Mouse (Mus musculus): ENCODE data around the gene Csf1.
A peak's percentile ranks its signal among the peaks of the same experiment; 100 is the strongest.
"Not testable (repeated sequence)": the region's sequence is repeated elsewhere in the genome, so short reads cannot be mapped to it uniquely, and the experiment has no call there.

Gene Csf1

DNA sequence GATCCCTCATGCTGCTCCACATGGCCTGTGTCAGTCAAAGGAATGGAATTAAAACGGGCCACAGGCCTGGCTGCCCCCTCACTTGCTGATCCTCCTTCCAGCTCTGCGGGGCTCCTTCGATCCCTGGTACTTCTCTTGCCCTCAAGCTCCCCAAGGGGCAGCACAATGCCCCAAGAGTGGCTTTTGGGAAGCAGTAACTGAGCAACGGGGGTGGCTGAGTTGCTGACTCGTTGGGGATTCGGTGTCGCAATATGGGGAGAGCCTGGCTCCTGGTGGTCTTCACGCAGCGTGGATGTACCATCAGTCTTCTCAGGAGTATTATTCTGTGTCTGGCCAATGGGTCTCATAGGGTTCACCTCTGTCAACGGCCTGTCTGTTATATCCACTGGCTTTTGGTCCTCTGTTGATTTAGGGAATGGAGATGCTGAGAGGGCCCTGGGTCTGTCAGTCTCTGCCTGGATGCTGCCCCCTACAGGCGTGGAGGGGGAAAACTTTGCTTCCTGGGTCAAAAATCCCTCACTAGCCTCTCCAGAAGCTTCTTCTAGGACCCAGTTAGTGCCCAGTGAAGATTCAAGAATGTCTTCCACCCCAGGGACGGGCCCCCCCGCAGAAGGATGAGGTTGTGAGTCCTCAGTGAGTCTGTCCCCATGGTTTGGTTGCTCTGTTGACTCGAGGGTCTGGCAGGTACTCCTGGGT, 11.9 kb downstream of the Csf1 start:
- ATAC-seq (ENCODE audit: low TSS enrichment), result no peak

GRCm38 (mm10) chr3:107746026-107746425, 14.2 kb downstream of the Csf1 start:
- ATAC-seq (ENCODE audit: low TSS enrichment), result no peak

DNA sequence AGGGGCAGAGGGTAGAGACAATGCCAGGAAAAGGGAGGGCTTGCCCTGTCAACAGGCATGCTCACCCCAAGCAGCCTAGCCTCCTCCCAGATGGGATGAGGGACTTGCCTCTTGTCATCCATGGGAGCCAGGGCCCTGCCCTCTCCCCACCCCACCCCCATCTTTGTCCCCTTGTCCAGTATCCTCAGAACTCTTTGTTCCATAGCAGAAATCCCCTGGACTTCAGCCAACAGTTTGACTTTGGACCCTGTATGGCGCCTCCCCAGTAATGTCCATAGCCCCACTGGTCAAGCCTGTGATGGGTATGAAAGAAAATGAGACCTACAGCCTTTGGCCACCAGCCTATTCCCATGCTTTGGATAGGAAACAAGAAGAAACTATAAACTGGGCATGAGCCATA, 16.6 kb downstream of the Csf1 start:
- ATAC-seq (ENCODE audit: low TSS enrichment), result no peak

DNA sequence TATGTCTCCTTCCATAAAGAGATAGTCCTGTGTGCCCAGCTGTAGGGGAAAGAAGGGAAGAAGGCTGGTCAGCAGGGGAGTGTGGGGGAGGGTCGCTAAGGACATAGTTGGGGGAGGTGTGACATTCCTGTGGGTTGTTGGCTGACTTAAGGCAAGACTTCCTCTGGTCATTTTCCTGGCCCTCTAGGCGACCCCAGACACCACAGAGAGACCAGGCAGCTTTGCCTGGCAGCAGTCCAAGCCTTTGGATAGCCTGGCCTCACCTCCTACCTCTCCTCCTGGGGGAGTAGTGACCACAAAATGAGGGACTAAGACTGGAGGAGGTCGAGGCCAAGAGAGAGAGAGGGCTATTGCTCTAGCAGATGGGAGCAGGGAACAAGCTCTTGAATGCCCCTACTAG, 17.2 kb downstream of the Csf1 start:
- ATAC-seq (ENCODE audit: low TSS enrichment), result no peak

GRCm38 (mm10) chr3:107742071-107742710, 18.1 kb downstream of the Csf1 start:
- no peak for ATAC-seq (ENCODE audit: low TSS enrichment)

DNA sequence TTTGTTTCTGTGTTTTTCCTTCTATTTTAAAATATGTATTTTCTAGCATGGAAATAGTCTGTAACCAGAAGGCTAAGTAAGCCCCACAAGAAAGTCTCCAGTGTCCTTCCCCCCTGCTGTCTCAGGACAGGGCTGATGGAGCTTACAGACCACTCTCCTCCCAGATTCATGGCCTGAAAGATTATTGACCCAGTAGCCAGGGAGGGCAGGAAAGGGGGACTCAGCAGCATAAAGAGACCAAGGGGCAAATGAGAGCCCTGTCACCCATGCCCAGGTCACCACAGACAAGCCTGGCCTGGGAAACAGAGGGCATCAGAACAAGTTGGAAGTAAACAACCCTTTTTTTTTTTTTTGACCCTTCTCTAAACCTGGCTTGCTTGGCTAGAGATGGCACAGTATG, 18.9 kb downstream of the Csf1 start:
- ATAC-seq (ENCODE audit: low TSS enrichment), result no peak

- ATAC-seq (ENCODE audit: low TSS enrichment), result 0 out of 2 replicates have a peak, but pooled peaks have one; percentile 8
These were observed 19.6 kb downstream of the Csf1 start for GRCm38 (mm10) chr3:107740578-107741207.

GRCm38 (mm10) chr3:107739966-107740365, 20.3 kb downstream of the Csf1 start:
- ATAC-seq (ENCODE audit: low TSS enrichment), result 0 out of 2 replicates have a peak, but pooled peaks have one; percentile 13

DNA sequence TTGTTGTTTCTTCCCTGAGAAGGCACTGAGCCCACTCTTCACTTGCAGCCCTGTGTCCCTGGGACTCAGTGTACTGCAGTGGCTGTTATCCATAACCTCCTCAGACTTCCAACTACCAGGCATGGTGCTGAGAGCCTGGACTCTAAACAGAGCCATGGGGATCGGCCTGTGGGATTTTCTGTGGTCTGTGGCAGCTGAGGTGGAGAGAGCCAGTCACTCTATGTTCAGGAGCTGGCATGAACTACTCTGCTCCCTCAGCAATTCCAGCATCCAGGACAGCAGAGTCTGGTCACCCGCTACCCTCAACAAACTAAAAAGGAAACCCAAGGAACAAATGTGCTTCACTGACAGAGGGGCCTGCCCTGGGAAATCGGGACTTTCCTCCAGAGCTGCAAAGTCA, 20.8 kb downstream of the Csf1 start:
- ATAC-seq (ENCODE audit: low TSS enrichment), result no peak

DNA sequence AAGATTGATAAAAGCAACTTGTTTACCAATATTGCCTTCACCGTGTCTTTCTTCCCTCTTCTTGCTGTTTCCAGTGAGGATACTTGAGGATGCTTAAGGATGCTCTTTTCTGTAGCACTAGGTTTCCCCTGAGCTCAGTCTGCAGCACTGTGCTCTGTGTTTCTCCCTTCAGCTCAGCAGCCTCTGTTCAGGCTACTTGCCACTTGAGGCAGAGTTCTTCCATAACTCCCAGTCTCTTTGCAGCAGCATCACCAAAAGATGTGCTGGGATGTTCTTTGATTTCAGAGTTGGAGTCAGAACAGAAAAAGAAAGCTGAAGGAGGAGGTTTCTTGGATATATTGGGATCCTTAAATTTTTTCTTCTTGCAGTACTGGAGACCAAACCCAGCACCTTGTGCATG, 21.6 kb downstream of the Csf1 start:
- ATAC-seq (ENCODE audit: low TSS enrichment), result peak; percentile 92

DNA sequence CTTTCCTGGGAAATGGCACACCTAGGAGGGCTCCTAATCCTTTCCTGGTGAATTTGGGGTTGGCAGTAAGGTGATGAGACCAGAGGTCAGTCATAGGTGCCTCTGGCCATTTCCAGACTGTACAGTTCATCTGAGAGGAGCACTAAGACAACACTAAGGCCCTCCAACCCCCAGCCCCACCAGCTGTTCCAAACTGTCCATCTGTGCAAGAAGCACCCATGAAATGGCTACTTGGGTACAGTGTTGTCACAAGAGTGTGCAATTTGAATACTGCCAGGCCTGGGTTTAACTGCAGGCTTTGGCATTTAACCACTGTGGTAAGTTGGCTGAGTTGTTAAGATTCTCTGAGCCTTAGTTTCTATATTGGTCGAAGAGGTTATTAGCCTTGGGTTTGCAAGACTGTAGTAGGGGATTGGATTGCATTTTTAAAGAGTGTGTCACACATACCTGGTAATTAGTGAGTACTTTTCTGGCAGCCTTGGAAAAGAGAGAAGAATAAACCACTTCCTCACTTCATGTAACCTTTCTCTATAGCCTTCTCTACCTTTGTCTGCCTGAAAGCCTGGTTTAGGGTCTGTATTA, 22.6 kb downstream of the Csf1 start:
- ATAC-seq (ENCODE audit: low TSS enrichment), result no peak

DNA sequence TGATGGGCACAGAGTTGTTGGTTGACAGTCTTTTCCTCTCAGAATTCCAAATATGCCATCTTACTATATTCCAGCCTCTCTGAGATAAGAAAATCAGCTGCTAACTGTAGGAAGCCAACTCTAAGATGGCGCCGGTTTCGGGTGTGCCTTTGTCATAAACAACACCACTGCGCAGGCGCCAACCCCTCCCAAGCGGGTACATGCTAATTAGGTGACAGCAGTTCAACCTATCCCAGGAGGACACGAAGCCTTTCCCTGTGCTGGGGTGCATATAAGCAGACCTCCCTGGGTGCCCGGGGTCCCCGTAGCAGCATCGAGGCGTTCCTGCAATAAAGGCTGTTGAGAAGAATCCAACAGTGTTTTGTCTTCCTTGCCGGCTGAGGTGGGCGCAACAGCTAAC, 24.6 kb downstream of the Csf1 start:
- not testable (repeated sequence) for ATAC-seq (ENCODE audit: low TSS enrichment)

DNA sequence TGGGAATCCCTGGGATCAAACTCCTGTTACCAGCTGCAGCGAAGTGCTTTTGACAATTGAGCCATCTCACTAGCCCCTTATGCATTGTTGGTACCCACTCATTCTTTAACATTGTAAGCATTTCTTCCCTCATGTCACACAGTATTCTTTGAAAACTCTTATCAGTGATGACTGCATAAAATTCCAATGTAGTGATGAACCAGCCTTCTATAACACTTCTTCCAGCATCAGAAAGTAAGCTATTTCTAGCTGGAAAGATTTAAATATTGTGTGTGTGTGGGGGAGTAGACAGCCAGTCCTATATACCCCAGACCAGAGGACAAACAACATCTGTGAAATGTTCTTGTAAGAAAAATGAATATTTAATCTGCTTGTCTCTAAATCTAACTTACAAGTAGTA, 26.9 kb downstream of the Csf1 start:
- peak; percentile 50; the same call in 1 of the 2 replicates for ATAC-seq (ENCODE audit: low TSS enrichment)

- ATAC-seq (ENCODE audit: low TSS enrichment), result no peak
These were observed 30.0 kb downstream of the Csf1 start for GRCm38 (mm10) chr3:107730236-107730635.

GRCm38 (mm10) chr3:107728509-107728908, 31.8 kb downstream of the Csf1 start:
- peak; percentile 78 for ATAC-seq (ENCODE audit: low TSS enrichment)

DNA sequence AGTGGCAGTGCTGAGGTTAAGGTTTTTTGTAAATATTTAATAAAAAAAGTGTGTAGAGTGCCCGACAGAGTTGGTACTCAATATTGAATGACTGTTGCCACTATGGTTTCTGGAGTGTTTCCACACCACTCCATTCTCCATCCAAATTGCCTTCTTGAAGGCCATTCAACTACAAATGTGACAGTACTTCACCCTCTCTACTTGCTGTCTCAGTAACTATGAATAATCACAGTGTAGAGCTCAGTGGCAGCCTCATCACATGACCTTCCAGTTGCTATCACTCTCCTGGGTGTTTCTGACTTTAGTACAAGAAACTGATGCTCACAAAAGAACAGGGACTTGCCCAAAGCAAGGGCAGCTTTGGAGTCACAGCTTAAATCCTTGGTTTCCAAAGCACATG, 44.3 kb downstream of the Csf1 start:
- ATAC-seq (ENCODE audit: low TSS enrichment), result no peak

- peak; percentile 70 for ATAC-seq (ENCODE audit: low TSS enrichment)
These were observed 45.9 kb downstream of the Csf1 start for GRCm38 (mm10) chr3:107714276-107714933.

GRCm38 (mm10) chr3:107712081-107712480, 48.2 kb downstream of the Csf1 start:
- ATAC-seq (ENCODE audit: low TSS enrichment), result no peak

GRCm38 (mm10) chr3:107709156-107709555, 51.1 kb downstream of the Csf1 start:
- no peak for ATAC-seq (ENCODE audit: low TSS enrichment)

DNA sequence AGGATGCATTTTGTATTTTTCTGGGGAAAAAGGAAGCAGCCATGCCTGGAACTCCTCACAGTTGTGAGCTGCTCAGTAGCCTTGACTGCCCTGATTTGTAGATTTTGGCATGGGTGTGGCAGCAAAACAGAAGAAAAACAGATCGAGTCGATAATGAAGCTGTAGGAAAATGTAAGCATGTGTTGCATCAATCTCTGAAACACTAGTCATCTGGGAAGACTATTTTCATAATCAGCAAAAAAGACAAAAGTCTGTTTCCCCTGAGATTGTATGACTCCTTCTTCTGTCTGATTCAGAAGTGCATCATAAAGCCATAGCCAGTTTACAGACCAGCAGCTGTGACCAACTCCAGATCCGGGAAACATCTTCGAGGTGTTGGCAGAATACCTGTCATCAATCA, 53.0 kb downstream of the Csf1 start:
- ATAC-seq (ENCODE audit: low TSS enrichment), result no peak

DNA sequence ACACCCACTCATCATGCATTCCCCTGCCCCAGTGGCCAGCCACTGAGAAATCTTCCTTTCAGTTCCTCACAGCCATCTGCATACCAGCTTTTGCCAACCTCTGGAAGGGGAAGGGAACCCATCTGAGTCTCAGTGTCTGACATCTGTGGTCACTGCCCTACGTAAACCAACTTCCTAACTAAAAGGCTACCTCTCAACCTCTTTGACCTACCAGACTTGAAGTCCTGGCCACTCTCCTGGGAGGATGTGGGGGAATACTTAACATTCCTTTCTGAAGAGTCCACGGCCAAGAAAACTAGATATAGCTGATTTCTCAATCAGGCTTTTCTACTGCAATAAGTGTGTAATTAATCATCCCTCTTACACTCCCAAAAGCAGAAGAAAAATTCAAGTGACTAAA, 54.1 kb downstream of the Csf1 start:
- ATAC-seq (ENCODE audit: low TSS enrichment), result no peak

DNA sequence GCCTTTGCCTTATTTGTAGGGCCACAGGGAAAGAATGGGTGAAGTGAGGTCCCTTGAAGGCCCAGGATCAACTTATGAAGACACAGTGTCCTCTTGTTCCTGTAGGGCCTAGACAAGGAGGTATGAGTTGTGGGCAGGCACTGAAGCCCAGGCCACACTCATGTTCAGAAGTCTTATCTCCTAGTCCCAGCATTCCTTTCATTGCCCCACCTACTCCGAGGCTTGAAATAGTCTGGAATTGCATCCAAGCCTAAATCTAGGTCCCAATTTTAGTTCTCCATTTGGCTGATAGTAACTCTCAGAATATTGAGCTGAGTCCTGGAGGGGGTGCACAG, 55.9 kb downstream of the Csf1 start:
- peak; percentile 66 for ATAC-seq (ENCODE audit: low TSS enrichment)

Measured in frontal cortex, adult (tissue).